Mouse (Mus musculus): ENCODE data around the gene Selenom.

The Selenom gene

GRCm38 (mm10) chr11:3557852-3558251, 43.4 kb downstream of the Selenom start:
- no peak for DNase-seq

GRCm38 (mm10) chr11:3560202-3560601, 45.7 kb downstream of the Selenom start:
- no peak for DNase-seq

GRCm38 (mm10) chr11:3563853-3564252, 49.4 kb downstream of the Selenom start:
- DNase-seq, result no peak

DNA sequence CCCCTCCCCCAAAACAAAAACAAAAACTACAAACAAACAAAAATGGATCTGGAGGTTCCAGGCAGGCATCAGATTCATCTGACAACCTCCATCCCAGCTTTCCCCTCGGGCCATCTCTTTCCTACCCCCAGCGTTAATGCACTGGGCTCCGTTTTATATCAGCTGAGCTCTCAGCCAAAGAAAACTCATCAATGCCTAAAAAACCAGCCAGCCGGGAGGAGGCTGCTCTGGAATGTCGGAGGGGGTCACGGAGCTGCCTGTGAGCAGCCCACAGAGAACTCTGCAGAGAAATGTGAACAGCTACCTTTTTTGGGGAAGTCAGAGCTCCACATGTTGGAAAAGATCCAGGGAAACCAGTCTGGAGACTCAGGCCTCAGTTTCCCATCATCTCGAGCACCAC, 50.0 kb downstream of the Selenom start:
- DNase-seq, result no peak

GRCm38 (mm10) chr11:3566018-3566417, 51.5 kb downstream of the Selenom start:
- DNase-seq, result no peak

All from thymus, adult 18-20 months (tissue).